Comparison of ENCODE assay signal across 25 mouse cellular contexts in genomic region chr11:70718481-70718880, GRCm38 (mm10). TPM values are rescaled to one million over a fixed set of nuclear protein-coding genes. Genes with fewer than 3 reads are reported as not detected.
"Had no signal": no experiment of that assay in that cellular context is flagged by ENCODE, and none has a peak within 500 bp of the region (broad histone marks: within the 10 kb centered on the region; RNA-seq: fewer than 3 reads in every experiment).

No protein-coding gene starts in this region.

- H3K9ac ChIP-seq: kidney, embryonic 15.5 days; limb, embryonic 13.5 days; liver, embryonic 12.5 days; liver, embryonic 15.5 days; lung, embryonic 15.5 days; midbrain, embryonic 13.5 days; neural tube, embryonic 13.5 days had no signal

- H3K27ac ChIP-seq: kidney, embryonic 15.5 days; limb, embryonic 10.5 days; limb, embryonic 13.5 days; liver, embryonic 12.5 days; liver, embryonic 15.5 days; lung, embryonic 15.5 days; midbrain, embryonic 10.5 days; midbrain, embryonic 13.5 days; neural tube, embryonic 13.5 days had no signal

- H3K4me3 ChIP-seq: kidney, embryonic 15.5 days; limb, embryonic 10.5 days; limb, embryonic 13.5 days; liver, embryonic 12.5 days; liver, embryonic 15.5 days; lung, embryonic 15.5 days; midbrain, embryonic 10.5 days; midbrain, embryonic 13.5 days; myocyte; neural tube, embryonic 13.5 days had no signal

- DNase-seq: kidney, postnatal 10 days; kidney, postnatal 36 days; layer of hippocampus, adult 9-11 months; liver; lung, adult 18-20 months; lung, postnatal 10 days; lung, postnatal 36 days; retina, postnatal 1 day; right cerebral cortex, postnatal 25 days; thymus, adult 18-20 months; thymus, postnatal 14 days; thymus, postnatal 4 days had no signal

- H3K4me1 ChIP-seq: kidney, embryonic 15.5 days; limb, embryonic 10.5 days; limb, embryonic 13.5 days; liver, embryonic 12.5 days; liver, embryonic 15.5 days; lung, embryonic 15.5 days; midbrain, embryonic 10.5 days; midbrain, embryonic 13.5 days; neural tube, embryonic 13.5 days had no signal

- H3K4me2 ChIP-seq: kidney, embryonic 15.5 days; limb, embryonic 13.5 days; liver, embryonic 12.5 days; liver, embryonic 15.5 days; lung, embryonic 15.5 days; midbrain, embryonic 13.5 days; neural tube, embryonic 13.5 days had no signal

- ATAC-seq: liver, embryonic 12.5 days; midbrain, embryonic 13.5 days; midbrain, embryonic 16.5 days had no signal

- H3K27me3 ChIP-seq: kidney, embryonic 15.5 days; limb, embryonic 13.5 days; lung, embryonic 15.5 days; midbrain, embryonic 13.5 days; neural tube, embryonic 13.5 days had no signal

- H3K9me3 ChIP-seq: kidney, embryonic 15.5 days; limb, embryonic 10.5 days; limb, embryonic 13.5 days; liver, embryonic 12.5 days; liver, embryonic 15.5 days; lung, embryonic 15.5 days; midbrain, embryonic 10.5 days; midbrain, embryonic 13.5 days; neural tube, embryonic 13.5 days had no signal

RNA-seq across cellular contexts. Expression of gene Inca1, which starts 18.5 kb away (rescaled TPM):
- total RNA-seq: monocyte, adult 5-6 weeks; neutrophil, adult 5-6 weeks had no signal
